Mouse (Mus musculus) neural tube, embryonic 15.5 days (tissue): ENCODE measurements around the gene Cerkl. TPM values are rescaled to one million over a fixed set of nuclear protein-coding genes. Genes with fewer than 3 reads are reported as not detected.

Experiments used
- ATAC-seq: fragments of 200-750 bp; cut with Nextera tagmentation; 2 replicates; pipeline ENCODE4 v1.8.0; 2017; ENCODE audit warnings: mild to moderate bottlenecking, moderate TSS enrichment, moderate library complexity; ENCODE audit not compliant: low FRiP score
- H3K27ac ChIP-seq: fragments of 300-500 bp; sonication (generic); replicated peaks from 2 replicates; pipeline ENCODE4 v1.5.1; 2015; ENCODE audit warnings: mild to moderate bottlenecking, inconsistent platforms
- H3K27me3 ChIP-seq: fragments of 300-500 bp; sonication (generic); replicated peaks from 2 replicates; pipeline ENCODE4 v1.6.1; 2015; ENCODE audit warnings: inconsistent platforms
- H3K36me3 ChIP-seq: fragments of 300-500 bp; sonication (generic); 2 replicates; pipeline ENCODE4 v1.6.1; 2015; ENCODE audit warnings: inconsistent platforms
- H3K4me1 ChIP-seq: fragments of 300-500 bp; sonication (generic); 2 replicates; pipeline ENCODE4 v1.6.1; 2015; ENCODE audit warnings: inconsistent platforms
- H3K4me2 ChIP-seq: fragments of 300-500 bp; sonication (generic); 2 replicates; pipeline ENCODE4 v1.6.1; 2015; ENCODE audit warnings: inconsistent platforms, mild to moderate bottlenecking, moderate library complexity
- H3K4me3 ChIP-seq: fragments of 300-500 bp; sonication (generic); replicated peaks from 2 replicates; pipeline ENCODE4 v1.5.1; 2015; ENCODE audit warnings: mild to moderate bottlenecking, inconsistent platforms
- H3K9ac ChIP-seq: fragments of 300-500 bp; sonication (generic); replicated peaks from 2 replicates; pipeline ENCODE4 v1.6.1; 2015; ENCODE audit warnings: mild to moderate bottlenecking, inconsistent platforms
- H3K9me3 ChIP-seq: fragments of 300-500 bp; sonication (generic); replicated peaks from 2 replicates; pipeline ENCODE4 v1.6.1; 2016; ENCODE audit warnings: inconsistent platforms
- WGBS: fragments of 180-500 bp; shearing (Covaris S2); methylation state at CpG from one replicate; pipeline ENCODE4 v1.1.7; 2015; ENCODE audit warnings: mixed read lengths; 5-methylcytosine and 5-hydroxymethylcytosine counted together
- polyA plus RNA-seq: library from polyadenylated mRNA; unstranded; fragments of >200 nt; fragmentation: Nextera tagmentation; extraction: Ambion mirVana; gene quantifications from 2 replicates; pipeline ENCODE4 v1.2.1, GENCODE M21; 2015

Cerkl gene
- polyA plus RNA-seq, 1 experiment from 2014 or later, result 0.69 TPM

GRCm38 (mm10) chr2:79455646-79456045, 939 bp downstream of the Cerkl start:
- Histone ChIP-seq H3K36me3 (no peaks in the 10 kb centered on the region), H3K4me3 (peak overlapping the region; percentile 43), H3K27ac (0 out of 2 replicates have a peak overlapping the region, but pooled peaks have one; percentile 48), H3K9me3 (no peaks in the 10 kb centered on the region), H3K27me3 (peaks cover 54% of the 10 kb centered on the region), H3K9ac (peak overlapping the region; percentile 21; the same call in 1 of the 2 replicates), H3K4me1 (peaks cover 47% of the 10 kb centered on the region), H3K4me2 (peak overlapping the region; percentile 75)
- no peak for ATAC-seq
- 2% methylated on average over 10 of the region's 10 CpGs for WGBS

DNA sequence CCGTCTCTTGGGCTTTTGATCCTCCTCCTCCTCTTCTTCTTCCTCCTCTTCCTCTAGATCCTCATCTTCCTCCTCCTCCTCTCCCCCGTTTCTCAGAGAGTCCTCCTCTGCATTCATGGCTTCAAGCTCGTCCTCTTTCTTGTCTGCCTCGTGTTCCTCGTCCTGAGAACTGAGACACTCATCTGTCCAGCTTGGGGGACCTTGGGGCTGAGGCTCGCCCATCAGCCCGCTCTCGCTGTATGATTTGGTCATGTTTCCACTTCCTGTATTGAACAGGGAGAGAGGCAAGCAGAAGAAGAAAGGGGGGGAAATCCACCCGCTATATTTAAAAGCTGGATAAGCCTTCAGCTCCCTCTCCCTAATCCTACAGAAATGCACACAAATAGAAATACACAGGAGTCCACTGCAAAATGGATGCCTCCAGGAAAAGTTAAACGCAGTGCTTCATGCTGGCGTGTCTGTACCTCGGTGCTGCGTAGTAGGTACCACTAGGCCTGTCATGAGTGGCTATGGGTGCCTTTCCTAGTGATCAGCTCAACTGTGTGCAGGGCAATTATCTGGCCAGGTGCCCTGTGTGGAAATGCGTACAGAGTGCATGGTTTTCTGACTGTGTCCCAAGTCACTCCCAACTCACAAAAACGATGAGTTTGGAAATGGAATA, 1.7 kb downstream of the Cerkl start:
- Histone ChIP-seq H3K4me3 (peak overlapping the region; percentile 43), H3K4me2 (peak overlapping the region; percentile 75), H3K4me1 (peaks cover 43% of the 10 kb centered on the region), H3K27ac (peak overlapping the region; percentile 50; the same call in 1 of the 2 replicates), H3K9me3 (no peaks in the 10 kb centered on the region), H3K27me3 (peaks cover 46% of the 10 kb centered on the region), H3K36me3 (no peaks in the 10 kb centered on the region), H3K9ac (peak overlapping the region; percentile 42)
- WGBS, result 10% methylated on average over 15 of the region's 15 CpGs
- ATAC-seq, result no peak

GRCm38 (mm10) chr2:79453901-79454781, 2.4 kb downstream of the Cerkl start:
- ATAC-seq, result peak; percentile 55
- H3K27me3 ChIP-seq, result peaks cover 39% of the 10 kb centered on the region

GRCm38 (mm10) chr2:79451438-79451837, 5.1 kb downstream of the Cerkl start:
- peaks cover 21% of the 10 kb centered on the region for H3K27me3 ChIP-seq
- H3K36me3 ChIP-seq, result no peaks in the 10 kb centered on the region
- H3K4me3 ChIP-seq, result no peak overlapping the region
- ATAC-seq, result no peak
- no peak overlapping the region for H3K9ac ChIP-seq
- WGBS, result 47% methylated on average over 5 of the region's 5 CpGs
- H3K27ac ChIP-seq, result no peak overlapping the region
- H3K9me3 ChIP-seq, result no peaks in the 10 kb centered on the region
- no peak overlapping the region for H3K4me2 ChIP-seq
- peaks cover 21% of the 10 kb centered on the region for H3K4me1 ChIP-seq

More at GRCm38 (mm10) chr2:79453901-79454781, 2.4 kb downstream of the Cerkl start:
- peak overlapping the region; percentile 43 for H3K4me3 ChIP-seq
- peaks cover 36% of the 10 kb centered on the region for H3K4me1 ChIP-seq
- no peaks in the 10 kb centered on the region for H3K36me3 ChIP-seq
- H3K9ac ChIP-seq, result peak overlapping the region; percentile 42
- WGBS, result 2% methylated on average over 55 of the region's 55 CpGs
- H3K4me2 ChIP-seq, result peak overlapping the region; percentile 75
- no peaks in the 10 kb centered on the region for H3K9me3 ChIP-seq
- peak overlapping the region; percentile 50; the same call in 1 of the 2 replicates for H3K27ac ChIP-seq

DNA sequence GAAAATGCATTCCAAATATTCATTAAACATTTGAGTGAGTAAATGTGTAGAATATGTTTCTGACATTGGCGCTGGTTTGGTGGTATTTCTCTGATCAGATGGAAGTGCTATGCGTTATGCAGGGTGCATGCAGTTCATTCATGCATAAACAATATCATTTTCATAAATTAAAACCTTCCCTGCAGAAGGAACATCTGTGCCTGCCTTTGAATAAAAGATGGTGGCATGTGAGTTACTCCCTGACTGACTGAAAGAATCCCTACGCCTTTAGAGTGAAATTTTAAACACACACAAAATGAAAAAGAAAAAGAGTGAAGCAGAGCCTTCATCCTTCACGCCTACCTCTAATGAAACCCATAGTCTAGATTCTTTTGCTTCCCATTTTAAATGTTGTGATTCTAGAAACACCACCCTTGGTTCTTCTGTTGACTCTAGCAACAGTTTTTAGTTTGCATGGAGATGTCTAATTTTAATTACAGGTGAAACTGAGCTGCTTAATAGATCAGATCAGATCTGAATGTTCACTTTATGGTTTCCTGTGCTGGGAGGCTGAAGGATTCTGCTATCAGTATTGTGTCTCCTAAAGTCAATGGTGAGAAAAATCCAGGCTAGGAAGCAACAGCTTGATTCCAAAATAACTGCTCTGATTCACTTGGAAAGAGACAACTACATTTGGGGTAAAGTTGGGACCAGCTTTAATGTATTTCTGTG, 5.7 kb downstream of the Cerkl start:
- WGBS, result 52% methylated on average over 4 of the region's 4 CpGs
- H3K9me3 ChIP-seq, result no peaks in the 10 kb centered on the region
- no peak overlapping the region for H3K9ac ChIP-seq
- ATAC-seq, result no peak
- no peak overlapping the region for H3K4me3 ChIP-seq
- peaks cover 16% of the 10 kb centered on the region for H3K4me1 ChIP-seq
- no peaks in the 10 kb centered on the region for H3K36me3 ChIP-seq
- peaks cover 15% of the 10 kb centered on the region for H3K27me3 ChIP-seq
- H3K27ac ChIP-seq, result no peak overlapping the region
- H3K4me2 ChIP-seq, result no peak overlapping the region

- H3K27ac ChIP-seq, result no peak overlapping the region
- H3K4me2 ChIP-seq, result no peak overlapping the region
- H3K4me3 ChIP-seq, result no peak overlapping the region
- H3K4me1 ChIP-seq, result peaks cover 6% of the 10 kb centered on the region
- H3K27me3 ChIP-seq, result 0 out of 2 replicates have a peak, but pooled peaks cover 1% of the 10 kb centered on the region
- H3K36me3 ChIP-seq, result no peaks in the 10 kb centered on the region
- no peak for ATAC-seq
- no peaks in the 10 kb centered on the region for H3K9me3 ChIP-seq
- H3K9ac ChIP-seq, result no peak overlapping the region
- WGBS, result 44% methylated on average over 4 of the region's 4 CpGs
Observed at GRCm38 (mm10) chr2:79449371-79449770, 7.2 kb downstream of the Cerkl start.

DNA sequence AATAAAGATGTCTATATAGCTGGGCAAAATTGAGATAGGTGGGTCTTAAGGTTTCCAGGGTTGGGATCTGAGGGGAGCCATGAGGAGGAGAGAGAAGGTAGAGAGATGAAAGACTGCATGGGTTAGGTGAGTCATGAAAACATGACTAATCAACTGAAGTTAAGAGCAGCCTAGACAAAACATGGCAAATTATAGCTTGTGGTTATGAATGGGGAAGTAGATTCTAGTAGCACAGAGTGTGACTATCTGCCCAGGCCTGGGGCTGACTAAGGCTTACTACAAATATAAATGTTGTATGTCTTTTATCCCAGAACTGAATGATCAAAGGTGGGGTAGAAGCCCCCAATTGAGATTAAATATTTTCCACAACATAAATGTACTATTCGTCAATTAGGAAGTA, 9.4 kb downstream of the Cerkl start:
- Histone ChIP-seq H3K4me3 (no peak overlapping the region), H3K27ac (no peak overlapping the region), H3K27me3 (no peaks in the 10 kb centered on the region), H3K9ac (no peak overlapping the region), H3K36me3 (no peaks in the 10 kb centered on the region), H3K9me3 (no peaks in the 10 kb centered on the region), H3K4me1 (no peaks in the 10 kb centered on the region), H3K4me2 (no peak overlapping the region)
- no peak for ATAC-seq
- WGBS, result 88% methylated on average over 1 of the region's 1 CpGs

DNA sequence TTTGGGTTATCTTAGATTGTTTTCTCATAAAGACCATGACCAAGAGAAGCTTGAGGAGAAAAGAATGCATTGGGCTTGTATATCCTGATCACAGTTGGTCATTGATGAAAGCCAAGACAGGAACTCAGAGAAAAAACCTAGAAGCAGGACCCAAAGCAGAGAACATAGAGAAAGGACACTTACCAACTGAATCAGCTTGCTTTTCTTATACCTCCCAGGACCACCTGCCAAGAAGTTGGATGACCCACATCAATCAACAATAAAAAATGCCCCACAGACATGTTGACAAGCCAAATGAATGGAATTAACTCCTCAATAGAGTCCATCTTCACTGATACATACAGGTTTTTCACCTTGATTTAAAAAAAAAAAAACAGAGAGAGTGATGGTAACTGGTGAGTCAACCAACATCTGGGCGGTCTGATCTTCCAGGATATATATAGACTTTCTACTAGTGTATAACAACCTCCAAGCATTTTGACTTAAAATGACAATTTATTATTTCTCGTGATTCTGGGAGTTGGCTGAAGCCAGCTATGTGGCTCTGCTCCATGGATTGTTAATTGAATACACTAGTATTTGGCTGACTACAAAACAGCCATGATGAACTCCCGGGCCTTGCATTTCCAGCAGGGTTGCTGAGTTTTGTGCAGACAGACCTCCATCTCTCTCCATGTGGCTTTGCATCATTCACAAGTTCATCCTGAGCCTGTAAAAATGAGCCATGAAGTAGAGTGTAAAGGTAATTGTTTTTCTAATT, 12.5 kb downstream of the Cerkl start:
- no peaks in the 10 kb centered on the region for H3K27me3 ChIP-seq
- no peak for ATAC-seq

GRCm38 (mm10) chr2:79443401-79443800, 13.2 kb downstream of the Cerkl start:
- no peak for ATAC-seq
- Histone ChIP-seq H3K9ac (no peak overlapping the region), H3K4me3 (no peak overlapping the region), H3K27ac (no peak overlapping the region), H3K4me1 (no peaks in the 10 kb centered on the region), H3K9me3 (no peaks in the 10 kb centered on the region), H3K36me3 (no peaks in the 10 kb centered on the region), H3K4me2 (no peak overlapping the region), H3K27me3 (no peaks in the 10 kb centered on the region)
- 98% methylated on average over 2 of the region's 2 CpGs for WGBS

More for the DNA sequence above, 12.5 kb downstream of the Cerkl start:
- 87% methylated on average over 3 of the region's 3 CpGs for WGBS
- no peak overlapping the region for H3K27ac ChIP-seq
- H3K9ac ChIP-seq, result no peak overlapping the region
- H3K36me3 ChIP-seq, result no peaks in the 10 kb centered on the region
- no peaks in the 10 kb centered on the region for H3K9me3 ChIP-seq
- no peaks in the 10 kb centered on the region for H3K4me1 ChIP-seq
- no peak overlapping the region for H3K4me2 ChIP-seq
- H3K4me3 ChIP-seq, result no peak overlapping the region

DNA sequence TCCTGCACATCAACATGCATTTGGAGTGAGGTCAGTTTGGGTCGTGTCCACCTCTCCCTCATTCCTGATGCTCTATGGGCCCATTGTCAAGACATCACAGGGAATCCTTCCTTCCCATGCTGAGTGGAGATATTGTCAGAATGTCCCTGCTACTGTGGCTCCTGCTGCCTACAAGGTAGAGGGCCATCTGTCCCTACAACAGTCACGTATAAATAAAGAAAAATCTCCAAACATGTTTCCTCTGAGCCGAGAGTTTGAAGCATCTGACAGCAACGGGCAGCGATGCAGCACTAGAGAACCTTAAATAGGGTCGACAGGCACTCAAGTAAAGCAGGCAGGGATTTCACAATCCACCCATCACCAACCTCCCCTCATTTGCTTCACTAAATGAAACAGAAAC, 13.7 kb downstream of the Cerkl start:
- no peaks in the 10 kb centered on the region for H3K27me3 ChIP-seq
- no peak for ATAC-seq
- no peaks in the 10 kb centered on the region for H3K4me1 ChIP-seq
- H3K9ac ChIP-seq, result no peak overlapping the region
- H3K36me3 ChIP-seq, result no peaks in the 10 kb centered on the region
- 83% methylated on average over 6 of the region's 6 CpGs for WGBS
- no peak overlapping the region for H3K4me3 ChIP-seq
- H3K9me3 ChIP-seq, result no peaks in the 10 kb centered on the region
- no peak overlapping the region for H3K27ac ChIP-seq
- H3K4me2 ChIP-seq, result no peak overlapping the region

GRCm38 (mm10) chr2:79442227-79442626, 14.4 kb downstream of the Cerkl start:
- Histone ChIP-seq H3K9me3 (no peaks in the 10 kb centered on the region), H3K4me2 (no peak overlapping the region), H3K36me3 (no peaks in the 10 kb centered on the region), H3K4me1 (no peaks in the 10 kb centered on the region), H3K4me3 (no peak overlapping the region), H3K9ac (no peak overlapping the region), H3K27ac (no peak overlapping the region), H3K27me3 (no peaks in the 10 kb centered on the region)
- 100% methylated on average over 2 of the region's 2 CpGs for WGBS
- ATAC-seq, result no peak
